Mouse (Mus musculus): ENCODE results near the gene Ngp.
"Not testable (repeated sequence)": the region's sequence is repeated elsewhere in the genome, so short reads cannot be mapped to it uniquely, and the experiment has no call there.

- TF ChIP-seq POLR2A, CTCF (IDR thresholded peaks at IDR 0.05; ENCODE audit: extremely low read depth, insufficient read depth, low read length): not testable (repeated sequence)
Measured at GRCm38 (mm10) chr9:110377655-110378054, 41.9 kb upstream of the Ngp start.

All from cortical plate, adult 2 months (tissue).